Mouse (Mus musculus) spleen, adult 2 months (tissue): ENCODE results near the gene Nusap1. TPM values are rescaled to one million over a fixed set of nuclear protein-coding genes. Genes with fewer than 3 reads are reported as not detected.
A peak's percentile ranks its signal among the peaks of the same experiment; 100 is the strongest.

Experiments used
- DNase-seq, 2 experiments: peaks; one replicate each; pipeline versions ENCODE4 v3.0.0 to v3.0.0-alpha.2; 2012 to 2021; ENCODE audit warnings: low spot score in 2 of 2, low read depth in 1 of 2
- H3K27ac ChIP-seq: fragments of 200-500 bp; 2 replicates; pipeline ENCODE4 v1.5.1; 2012; ENCODE audit warnings: low read length, inconsistent platforms; ENCODE audit not compliant: insufficient read depth
- H3K27me3 ChIP-seq: fragments of 200-500 bp; 2 replicates; pipeline ENCODE4 v1.6.1; 2012; ENCODE audit warnings: mild to moderate bottlenecking, moderate library complexity, low read length, inconsistent platforms; ENCODE audit not compliant: control insufficient read depth, insufficient read depth
- H3K36me3 ChIP-seq: fragments of 200-500 bp; 2 replicates; pipeline ENCODE4 v1.6.1; 2012; ENCODE audit warnings: mild to moderate bottlenecking, low read length, inconsistent platforms; ENCODE audit not compliant: control insufficient read depth, insufficient read depth
- H3K4me1 ChIP-seq: fragments of 200-500 bp; 2 replicates; pipeline ENCODE4 v1.6.1; 2011; ENCODE audit warnings: inconsistent platforms; ENCODE audit not compliant: control insufficient read depth, insufficient read depth, insufficient read length
- H3K4me3 ChIP-seq: fragments of 200-500 bp; 2 replicates; pipeline ENCODE4 v1.5.1; 2011; ENCODE audit warnings: mild to moderate bottlenecking, inconsistent platforms; ENCODE audit not compliant: insufficient read depth, insufficient read length; ENCODE audit errors: extremely low read depth
- CTCF ChIP-seq: fragments of 200-500 bp; IDR thresholded peaks from 2 replicates; pipeline ENCODE4 v1.5.1; 2011; ENCODE audit warnings: mild to moderate bottlenecking, inconsistent platforms; ENCODE audit not compliant: insufficient read depth, insufficient read length, insufficient replicate concordance; ENCODE audit errors: extremely low read depth
- POLR2A ChIP-seq: fragments of 200-500 bp; IDR thresholded peaks from 2 replicates; pipeline ENCODE4 v1.6.1; 2011; ENCODE audit warnings: low read depth, low read length, inconsistent platforms
- WGBS: fragments of 180-500 bp; shearing (Covaris S2); methylation state at CpG from one replicate; pipeline ENCODE4 v1.1.7; 2018; 5-methylcytosine and 5-hydroxymethylcytosine counted together
- polyA plus RNA-seq: library from polyadenylated mRNA; depleted of rRNA; stranded (reverse); fragments of >200 nt; gene quantifications from 2 replicates; pipeline ENCODE4 v1.2.3, GENCODE M21; 2012; rRNA removed

Gene Nusap1
- polyA plus RNA-seq: 1.3 and 1.7 TPM in 2 replicates

DNA sequence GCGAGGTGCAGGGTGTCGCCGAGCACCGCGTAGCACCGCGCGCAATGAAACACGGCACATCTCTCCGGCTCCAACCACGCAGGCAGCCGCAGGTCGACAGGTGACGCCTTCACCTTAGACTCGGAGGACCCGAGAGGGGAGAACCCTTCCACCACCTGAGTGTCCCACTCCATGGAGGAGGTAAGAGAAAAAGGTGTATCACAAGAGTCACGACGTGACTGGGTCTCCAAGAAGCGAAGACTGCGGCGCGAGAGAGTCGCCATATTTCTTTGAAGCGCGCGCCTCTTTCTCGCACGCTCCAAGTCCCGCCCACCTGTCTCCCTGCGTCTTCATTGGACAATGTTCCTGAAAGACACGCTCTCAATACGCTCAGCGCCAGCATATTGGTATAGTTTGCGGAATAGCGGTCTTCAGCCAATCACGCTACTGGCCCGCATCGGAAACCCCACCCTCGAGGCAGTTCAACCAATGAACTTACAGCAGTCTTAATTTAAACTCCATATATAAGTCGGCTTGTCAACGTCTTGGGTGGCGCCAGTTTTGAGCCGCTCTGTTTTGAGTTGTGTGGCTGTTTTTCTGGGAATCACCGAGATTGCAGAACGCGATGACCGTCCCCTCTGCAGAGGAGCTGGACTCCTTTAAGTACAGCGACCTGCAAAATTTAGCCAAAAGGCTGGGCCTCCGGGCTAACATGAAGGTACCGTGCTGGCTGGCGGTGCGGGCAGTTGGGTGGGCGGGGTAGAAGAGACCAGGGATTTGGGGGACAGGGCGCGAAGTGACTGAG lies at the start of gene Nusap1, which contains the start of gene Oip5:
TSS of gene Nusap1 (plus strand) at position 100 of the 784 bp plus-strand sequence.
TSS of gene Oip5 (minus strand) at position 271 of the 784 bp plus-strand sequence.
- Histone ChIP-seq H3K36me3 (no peaks in the 10 kb centered on the region), H3K27me3 (no peaks in the 10 kb centered on the region), H3K4me3 (peak within 1 kb of the TSS; percentile 81), H3K4me1 (peaks cover 1% of the 10 kb centered on the region; the same call in 1 of the 2 replicates), H3K27ac (no peak within 1 kb of the TSS)
- no peak for TF ChIP-seq CTCF
- no peak for TF ChIP-seq POLR2A
- WGBS: under 1% methylated on average over 55 of the region's 55 CpGs
- DNase-seq: peak; percentile 93 to 96

DNA sequence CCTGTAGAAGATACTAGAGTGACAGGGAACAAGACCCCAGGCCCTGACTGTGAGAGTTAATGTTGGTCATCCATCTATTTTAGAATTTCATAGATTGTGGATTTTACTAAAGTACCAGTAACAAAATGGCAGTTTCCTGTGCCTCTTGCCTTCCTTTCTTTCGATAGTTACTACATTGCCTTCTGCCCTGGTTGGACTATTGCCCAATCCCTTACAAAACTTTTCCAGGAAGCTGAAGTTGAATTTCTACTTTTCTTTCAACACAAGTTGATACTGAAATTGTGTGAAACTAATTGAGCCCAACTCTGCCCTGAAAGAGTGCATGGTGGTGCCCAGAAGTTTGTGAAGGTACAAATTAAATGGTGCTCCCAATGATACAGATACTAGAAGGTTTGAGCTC lies 45.6 kb upstream of the Nusap1 start:
- H3K4me3 ChIP-seq: no peak overlapping the region
- no peaks in the 10 kb centered on the region for H3K27me3 ChIP-seq
- WGBS: 83% methylated on average over 1 of the region's 1 CpGs
- H3K4me1 ChIP-seq: no peaks in the 10 kb centered on the region
- DNase-seq: no peak
- TF ChIP-seq POLR2A: no peak
- TF ChIP-seq CTCF: no peak
- H3K27ac ChIP-seq: no peak overlapping the region
- peaks cover 8% of the 10 kb centered on the region for H3K36me3 ChIP-seq

DNA sequence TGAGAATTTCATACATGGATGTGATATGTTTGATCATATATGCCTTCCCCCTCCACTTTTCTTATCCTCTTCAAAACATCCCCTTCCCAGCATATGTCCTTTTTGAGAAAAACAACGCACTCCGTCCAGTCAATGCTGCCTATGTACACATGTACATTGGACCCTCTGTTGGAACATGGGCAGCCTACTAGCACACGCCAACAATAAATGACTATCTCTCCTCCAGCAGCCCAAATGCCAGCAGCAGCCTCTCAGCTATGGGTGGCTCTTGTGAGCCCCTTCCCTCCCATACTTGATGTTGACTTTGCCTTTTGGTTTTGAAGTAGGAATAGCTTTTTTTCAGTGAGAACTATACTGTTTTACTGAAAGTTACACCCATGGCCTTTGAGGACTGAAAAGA lies 36.5 kb upstream of the Nusap1 start:
- TF ChIP-seq POLR2A: no peak
- Histone ChIP-seq H3K27ac (no peak overlapping the region), H3K4me3 (no peak overlapping the region), H3K27me3 (no peaks in the 10 kb centered on the region), H3K4me1 (no peaks in the 10 kb centered on the region), H3K36me3 (peaks cover 5% of the 10 kb centered on the region; the same call in 1 of the 2 replicates)
- DNase-seq: no peak
- 100% methylated on average over 3 of the region's 3 CpGs for WGBS

DNA sequence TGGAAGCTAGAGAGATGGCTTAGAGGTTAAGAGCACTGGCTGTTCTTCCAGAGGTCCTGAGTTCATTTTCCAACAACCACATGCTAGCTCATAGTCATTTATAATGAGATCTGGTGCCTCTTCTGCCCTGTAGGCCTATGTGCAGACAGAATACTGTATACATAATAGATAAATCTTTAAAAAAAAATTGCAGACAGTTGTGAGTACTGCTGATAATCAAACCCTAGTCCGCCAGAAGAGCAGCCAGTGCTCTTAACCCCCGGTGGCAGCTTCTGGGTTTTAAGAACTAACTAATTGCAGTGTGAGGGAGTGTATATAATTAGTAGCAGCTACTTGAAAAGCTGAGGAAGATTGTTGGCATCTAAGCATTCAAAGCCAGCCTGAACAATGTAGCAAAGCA lies 34.7 kb upstream of the Nusap1 start:
- Histone ChIP-seq H3K4me3 (no peak overlapping the region), H3K27ac (no peak overlapping the region), H3K4me1 (no peaks in the 10 kb centered on the region), H3K36me3 (peaks cover 4% of the 10 kb centered on the region; the same call in 1 of the 2 replicates), H3K27me3 (no peaks in the 10 kb centered on the region)
- WGBS: 73% methylated on average over 2 of the region's 2 CpGs
- TF ChIP-seq CTCF (no peak), POLR2A (no peak)
- no peak for DNase-seq

DNA sequence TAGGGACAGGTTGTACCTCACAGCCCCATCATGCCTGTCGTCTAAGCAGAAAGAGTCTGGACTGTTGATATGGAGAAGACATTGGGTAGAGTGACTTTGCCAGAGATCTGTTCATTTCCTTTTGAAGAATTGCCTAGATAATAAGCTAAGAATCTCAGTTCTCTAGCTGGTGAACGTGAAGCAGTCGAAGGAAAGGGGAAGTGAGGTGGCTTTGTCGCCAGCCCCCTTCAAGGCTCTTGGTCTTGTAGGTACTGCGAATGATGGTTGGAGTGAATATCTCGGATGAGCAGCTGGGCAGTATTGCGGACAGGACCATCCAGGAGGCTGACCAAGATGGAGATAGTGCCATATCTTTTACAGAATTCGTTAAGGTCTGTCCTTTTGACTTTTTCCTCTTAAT lies 33.8 kb upstream of the Nusap1 start:
- Histone ChIP-seq H3K27me3 (no peaks in the 10 kb centered on the region), H3K4me1 (no peaks in the 10 kb centered on the region), H3K36me3 (peaks cover 4% of the 10 kb centered on the region; the same call in 1 of the 2 replicates), H3K27ac (no peak overlapping the region), H3K4me3 (no peak overlapping the region)
- WGBS: 69% methylated on average over 8 of the region's 8 CpGs
- DNase-seq: no peak
- TF ChIP-seq CTCF (no peak), POLR2A (no peak)

DNA sequence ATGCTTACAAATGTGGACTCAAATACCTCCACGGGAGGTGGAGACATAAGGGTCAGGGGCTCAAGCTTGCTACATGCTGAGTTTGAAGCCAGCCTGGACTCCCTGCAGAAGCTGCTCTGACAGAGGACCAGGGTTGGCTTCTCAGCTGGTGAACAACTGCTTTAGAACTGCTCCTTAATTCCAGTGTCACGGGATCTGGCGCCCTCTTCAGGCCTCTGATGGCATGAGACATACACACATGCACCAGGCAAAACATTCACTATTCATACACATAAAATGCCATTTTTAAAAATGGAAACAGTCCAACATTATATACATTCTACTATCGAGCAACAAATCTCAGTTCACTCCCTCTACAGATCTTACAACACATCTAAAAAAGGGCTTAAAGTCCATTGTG lies 30.7 kb upstream of the Nusap1 start:
- TF ChIP-seq CTCF (peak; percentile 73; the same call in 1 of the 2 replicates), POLR2A (no peak)
- Histone ChIP-seq H3K4me1 (no peaks in the 10 kb centered on the region), H3K27ac (no peak overlapping the region), H3K27me3 (no peaks in the 10 kb centered on the region), H3K4me3 (no peak overlapping the region), H3K36me3 (no peaks in the 10 kb centered on the region)
- peak; percentile 35 to 66 for DNase-seq
- WGBS: 31% methylated on average over 4 of the region's 4 CpGs

DNA sequence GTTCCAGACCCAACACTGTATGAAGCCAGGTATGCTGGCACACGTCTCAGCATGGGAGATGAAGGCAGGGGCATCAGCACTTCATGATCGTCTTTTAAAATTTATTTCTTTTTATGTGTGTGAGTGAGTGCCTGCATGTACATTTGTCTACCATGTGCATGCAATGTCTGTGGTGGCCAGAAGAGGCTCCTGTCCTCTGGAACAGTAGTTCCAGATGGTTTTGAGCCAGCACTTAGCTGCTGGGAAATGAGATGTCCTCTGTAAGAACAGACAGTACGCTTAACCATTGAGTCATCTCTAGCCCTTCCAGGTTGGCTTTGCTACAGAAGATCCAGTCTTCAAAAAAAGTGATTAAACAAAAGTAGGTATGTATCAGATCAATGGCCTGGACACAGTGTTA lies 26.9 kb upstream of the Nusap1 start:
- WGBS: 91% methylated on average over 3 of the region's 3 CpGs
- TF ChIP-seq CTCF (no peak), POLR2A (no peak)
- Histone ChIP-seq H3K27me3 (no peaks in the 10 kb centered on the region), H3K27ac (no peak overlapping the region), H3K4me1 (no peaks in the 10 kb centered on the region), H3K4me3 (no peak overlapping the region), H3K36me3 (0 out of 2 replicates have a peak, but pooled peaks cover under 1% of the 10 kb centered on the region)
- no peak for DNase-seq
